Comparison of ENCODE assay signal across 8 mouse cellular contexts in genomic region chr9:58496470-58497182, GRCm38 (mm10). TPM values are rescaled to one million over a fixed set of nuclear protein-coding genes. Genes with fewer than 3 reads are reported as not detected.
DNase-seq lines count a peak whose midpoint lies in the region; ATAC-seq and TF ChIP-seq lines count a peak whose summit lies in the region.
"Had no signal": no experiment of that assay in that cellular context is flagged by ENCODE, and none has a peak within 500 bp of the region (broad histone marks: within the 10 kb centered on the region; RNA-seq: fewer than 3 reads in every experiment).

No protein-coding gene starts in this region.

- peaks cover 4% of the 10 kb centered on the region; the same call in 1 of the 2 replicates for H3K36me3 ChIP-seq in midbrain, embryonic 15.5 days (replicated peaks)
- H3K36me3 ChIP-seq: kidney, embryonic 15.5 days had no signal

- peak; percentile 39 to 40 for DNase-seq in kidney, postnatal 4 days
- DNase-seq in kidney, adult 9 months, result no peak
- peak; percentile 35 for DNase-seq in thymus, postnatal 0 days (ENCODE audit: low spot score)
- DNase-seq in thymus, adult 18-20 months, result no peak
- peak; percentile 49 for DNase-seq in brain, embryonic 14.5 days (ENCODE audit: low read depth)

- no peak overlapping the region for H3K4me2 ChIP-seq in midbrain, embryonic 15.5 days
- H3K4me2 ChIP-seq: kidney, embryonic 15.5 days had no signal

- no peak overlapping the region for H3K9ac ChIP-seq in midbrain, embryonic 15.5 days
- H3K9ac ChIP-seq: kidney, embryonic 15.5 days had no signal

- no peak for TF ChIP-seq POLR2A in brain, embryonic 14.5 days (IDR thresholded peaks at IDR 0.05; ENCODE audit: borderline replicate concordance, extremely low read depth, insufficient read depth, insufficient read length, poor library complexity, severe bottlenecking)

- ATAC-seq in activated CD4-positive, CD25-positive, alpha-beta regulatory T cell, adult 4 months, result no peak
- no peak for ATAC-seq in midbrain, embryonic 15.5 days (replicated peaks)

- TF ChIP-seq CTCF in brain, embryonic 14.5 days (IDR thresholded peaks at IDR 0.05; ENCODE audit: borderline replicate concordance, extremely low read depth, insufficient read depth, insufficient read length), result peak; percentile 37; the same call in 1 of the 2 replicates

- peaks cover 12% of the 10 kb centered on the region for H3K4me1 ChIP-seq in midbrain, embryonic 15.5 days

- 35% methylated on average over 4 of the region's 4 CpGs for whole genome bisulfite sequencing in midbrain, embryonic 15.5 days

- no peak overlapping the region for H3K27ac ChIP-seq in midbrain, embryonic 15.5 days
- H3K27ac ChIP-seq: kidney, embryonic 15.5 days had no signal

- H3K27me3 ChIP-seq in midbrain, embryonic 15.5 days (replicated peaks), result no peaks in the 10 kb centered on the region
- H3K27me3 ChIP-seq: kidney, embryonic 15.5 days had no signal

- no peaks in the 10 kb centered on the region for H3K9me3 ChIP-seq in midbrain, embryonic 15.5 days
- H3K9me3 ChIP-seq: kidney, embryonic 15.5 days had no signal

- no peak overlapping the region for H3K4me3 ChIP-seq in midbrain, embryonic 15.5 days
- H3K4me3 ChIP-seq: kidney, embryonic 15.5 days had no signal

RNA-seq across cellular contexts. Expression of gene Insyn1, which starts 8.2 kb away (rescaled TPM):
- polyA plus RNA-seq in thymus, postnatal 0 days (2015; fragmentation: Nextera tagmentation; extraction: Ambion mirVana), result 0.60 and 0.64 TPM in 2 replicates
- polyA plus RNA-seq in brain, embryonic 14.5 days (2012; rRNA removed), result 34.7 and 45.2 TPM in 2 replicates
- polyA plus RNA-seq in activated CD4-positive, CD25-positive, alpha-beta regulatory T cell, adult 4 months (2017; shearing (Covaris generic)), result not detected
- polyA plus RNA-seq in midbrain, embryonic 15.5 days (2015; fragmentation: Nextera tagmentation; extraction: Ambion mirVana), result 10.9 and 14.2 TPM in 2 replicates

RNA-seq across cellular contexts. Expression of gene Cd276, which starts 58.6 kb away (rescaled TPM):
- polyA plus RNA-seq in thymus, postnatal 0 days (2015; fragmentation: Nextera tagmentation; extraction: Ambion mirVana), result 2.6 and 2.9 TPM in 2 replicates
- polyA plus RNA-seq in brain, embryonic 14.5 days (2012; rRNA removed), result 34.6 and 47.1 TPM in 2 replicates
- polyA plus RNA-seq in activated CD4-positive, CD25-positive, alpha-beta regulatory T cell, adult 4 months (2017; shearing (Covaris generic)), result not detected
- polyA plus RNA-seq in midbrain, embryonic 15.5 days (2015; fragmentation: Nextera tagmentation; extraction: Ambion mirVana), result 33.2 and 35.1 TPM in 2 replicates

Comparison
In these comparisons a context has a peak if more than half of its experiments do, and no peak if none do; other contexts are left out.
1. DNase-seq: peak in kidney, postnatal 4 days (2 of 2), thymus, postnatal 0 days (single experiment) and brain, embryonic 14.5 days (single experiment); none in kidney, adult 9 months (single experiment) and thymus, adult 18-20 months (0 of 2).